Mouse (Mus musculus) embryonic facial prominence, embryonic 14.5 days (tissue): ENCODE data around the gene Dennd4c. TPM values are rescaled to one million over a fixed set of nuclear protein-coding genes. Genes with fewer than 3 reads are reported as not detected.
"Not testable (repeated sequence)": the region's sequence is repeated elsewhere in the genome, so short reads cannot be mapped to it uniquely, and the experiment has no call there.

Experiments used
- ATAC-seq: fragments of 200-750 bp; cut with Nextera tagmentation; 2 replicates; pipeline ENCODE4 v1.8.0; 2017; ENCODE audit warnings: low read depth, moderate number of reproducible peaks, moderate TSS enrichment
- DNase-seq: peaks from one replicate; pipeline ENCODE4 v3.0.0-alpha.2; 2015; ENCODE audit warnings: low spot score
- H3K27ac ChIP-seq: fragments of 300-500 bp; sonication (generic); replicated peaks from 2 replicates; pipeline ENCODE4 v1.5.1; 2014; ENCODE audit warnings: low read depth, mild to moderate bottlenecking, low read length, moderate library complexity
- H3K27me3 ChIP-seq: fragments of 300-500 bp; sonication (generic); replicated peaks from 2 replicates; pipeline ENCODE4 v1.6.1; 2014; ENCODE audit warnings: low read length; ENCODE audit not compliant: control insufficient read depth, insufficient read depth
- H3K36me3 ChIP-seq: fragments of 300-500 bp; sonication (generic); 2 replicates; pipeline ENCODE4 v1.6.1; 2014; ENCODE audit warnings: low read length, mixed read lengths; ENCODE audit not compliant: control insufficient read depth, insufficient read depth
- H3K4me1 ChIP-seq: fragments of 300-500 bp; sonication (generic); 2 replicates; pipeline ENCODE4 v1.6.1; 2014; ENCODE audit warnings: antibody characterized with exemption, low read length; ENCODE audit not compliant: control insufficient read depth, insufficient read depth
- H3K4me2 ChIP-seq: fragments of 300-500 bp; sonication (generic); 2 replicates; pipeline ENCODE4 v1.6.1; 2014; ENCODE audit warnings: low read depth, mild to moderate bottlenecking, low read length, moderate library complexity, mixed read lengths
- H3K4me3 ChIP-seq: fragments of 300-500 bp; sonication (generic); 2 replicates; pipeline ENCODE4 v1.5.1; 2014; ENCODE audit warnings: low read depth, mild to moderate bottlenecking, low read length
- H3K9ac ChIP-seq: fragments of 300-500 bp; sonication (generic); 2 replicates; pipeline ENCODE4 v1.6.1; 2014; ENCODE audit warnings: low read depth, mild to moderate bottlenecking, low read length, moderate library complexity, mixed read lengths
- H3K9me3 ChIP-seq: fragments of 300-500 bp; sonication (generic); 2 replicates; pipeline ENCODE4 v1.6.1; 2016; ENCODE audit warnings: low read length; ENCODE audit not compliant: control insufficient read depth
- WGBS: fragments of 180-500 bp; shearing (Covaris S2); extraction: QIAGEN DNeasy Blood & Tissue Kit; methylation state at CpG from one replicate; pipeline ENCODE4 v1.1.7; 2014; 5-methylcytosine and 5-hydroxymethylcytosine counted together
- polyA plus RNA-seq: library from polyadenylated mRNA; unstranded; fragments of >200 nt; fragmentation: Nextera tagmentation; extraction: Ambion mirVana; gene quantifications from 2 replicates; pipeline ENCODE4 v1.2.1, GENCODE M21; 2014

The Dennd4c gene
- polyA plus RNA-seq, 1 experiment from 2014 or later = 8.3 TPM

DNA sequence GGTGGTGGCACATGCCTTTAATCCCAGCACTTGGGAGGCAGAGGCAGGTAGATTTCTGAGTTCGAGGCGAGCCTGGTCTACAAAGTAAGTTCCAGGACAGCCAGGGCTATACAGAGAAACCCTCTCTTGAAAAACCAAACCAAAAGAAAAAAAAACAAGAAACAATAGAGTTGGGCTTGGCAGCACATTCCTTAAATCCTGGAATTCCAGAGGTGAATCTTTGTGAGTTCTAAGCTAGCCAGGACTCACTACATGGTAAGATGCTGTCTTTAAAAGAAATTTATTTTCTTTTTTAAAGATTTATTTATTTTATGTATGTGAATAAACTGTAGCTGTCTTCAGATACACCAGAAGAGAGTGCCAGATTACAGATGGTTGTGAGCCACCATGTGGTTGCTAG is 92.8 kb downstream of the Dennd4c start:
- not testable (repeated sequence) for H3K9me3 ChIP-seq, H3K27me3 ChIP-seq, ATAC-seq, H3K4me3 ChIP-seq, DNase-seq, H3K4me1 ChIP-seq, H3K9ac ChIP-seq, H3K27ac ChIP-seq, H3K4me2 ChIP-seq
- WGBS = 89% methylated on average over 2 of the region's 2 CpGs
- H3K36me3 ChIP-seq = peaks cover 73% of the 10 kb centered on the region

- ATAC-seq (no peak), DNase-seq (no peak)
- H3K9ac ChIP-seq = no peak overlapping the region
- H3K4me3 ChIP-seq = no peak overlapping the region
- no peaks in the 10 kb centered on the region for H3K9me3 ChIP-seq
- WGBS = 93% methylated on average over 3 of the region's 3 CpGs
- H3K36me3 ChIP-seq = peaks cover 66% of the 10 kb centered on the region
- no peaks in the 10 kb centered on the region for H3K4me1 ChIP-seq
- H3K27me3 ChIP-seq = no peaks in the 10 kb centered on the region
- no peak overlapping the region for H3K4me2 ChIP-seq
- no peak overlapping the region for H3K27ac ChIP-seq
These were observed 97.0 kb downstream of the Dennd4c start for GRCm38 (mm10) chr4:86845384-86845783.

GRCm38 (mm10) chr4:86847246-86847645 is 98.9 kb downstream of the Dennd4c start:
- Histone ChIP-seq H3K36me3 (peaks cover 60% of the 10 kb centered on the region), H3K4me3 (no peak overlapping the region), H3K9ac (no peak overlapping the region), H3K27ac (no peak overlapping the region), H3K27me3 (no peaks in the 10 kb centered on the region), H3K9me3 (no peaks in the 10 kb centered on the region), H3K4me2 (no peak overlapping the region), H3K4me1 (no peaks in the 10 kb centered on the region)
- DNase-seq = no peak
- WGBS = 93% methylated on average over 2 of the region's 2 CpGs
- no peak for ATAC-seq

DNA sequence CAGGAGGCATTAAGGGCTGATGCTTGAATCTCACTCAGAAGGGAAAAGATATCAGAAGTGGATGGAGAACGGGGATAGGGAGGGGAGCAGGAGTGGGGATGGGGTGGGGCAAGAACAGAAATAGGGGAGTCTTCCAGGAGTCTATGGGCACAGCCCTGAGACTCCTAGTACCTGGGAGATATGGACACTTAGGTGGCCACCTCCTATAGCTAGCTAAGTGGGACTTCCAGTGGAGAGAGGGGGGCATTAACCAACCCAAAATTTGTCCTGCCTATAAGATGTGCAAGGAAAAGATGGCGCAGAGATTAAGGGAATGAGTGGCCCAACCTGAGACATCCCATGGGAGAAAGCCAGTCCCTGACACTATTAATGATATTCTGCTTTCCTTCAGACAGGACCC is 103.0 kb downstream of the Dennd4c start:
- DNase-seq (no peak), ATAC-seq (no peak)
- peaks cover 66% of the 10 kb centered on the region for H3K36me3 ChIP-seq
- H3K27ac ChIP-seq = no peak overlapping the region
- H3K4me3 ChIP-seq = no peak overlapping the region
- H3K9me3 ChIP-seq = no peaks in the 10 kb centered on the region
- 92% methylated on average over 2 of the region's 2 CpGs for WGBS
- peaks cover 7% of the 10 kb centered on the region for H3K4me1 ChIP-seq
- no peak overlapping the region for H3K4me2 ChIP-seq
- H3K27me3 ChIP-seq = no peaks in the 10 kb centered on the region
- H3K9ac ChIP-seq = no peak overlapping the region

GRCm38 (mm10) chr4:86852018-86852417 is 103.7 kb downstream of the Dennd4c start:
- WGBS = 65% methylated on average over 3 of the region's 3 CpGs

GRCm38 (mm10) chr4:86852813-86853590 is 104.6 kb downstream of the Dennd4c start:
- Histone ChIP-seq H3K36me3 (peaks cover 52% of the 10 kb centered on the region), H3K4me2 (no peak overlapping the region), H3K9me3 (no peaks in the 10 kb centered on the region), H3K27me3 (no peaks in the 10 kb centered on the region), H3K4me3 (no peak overlapping the region), H3K9ac (no peak overlapping the region), H3K27ac (no peak overlapping the region), H3K4me1 (peaks cover 8% of the 10 kb centered on the region)
- WGBS = 86% methylated on average over 4 of the region's 4 CpGs
- no peak for DNase-seq
- no peak for ATAC-seq

More at GRCm38 (mm10) chr4:86852018-86852417, 103.7 kb downstream of the Dennd4c start:
- Histone ChIP-seq H3K27ac (no peak overlapping the region), H3K4me2 (no peak overlapping the region), H3K4me1 (peaks cover 7% of the 10 kb centered on the region), H3K9ac (no peak overlapping the region), H3K9me3 (no peaks in the 10 kb centered on the region), H3K27me3 (no peaks in the 10 kb centered on the region), H3K4me3 (no peak overlapping the region), H3K36me3 (peaks cover 62% of the 10 kb centered on the region)
- ATAC-seq = no peak
- DNase-seq = no peak

DNA sequence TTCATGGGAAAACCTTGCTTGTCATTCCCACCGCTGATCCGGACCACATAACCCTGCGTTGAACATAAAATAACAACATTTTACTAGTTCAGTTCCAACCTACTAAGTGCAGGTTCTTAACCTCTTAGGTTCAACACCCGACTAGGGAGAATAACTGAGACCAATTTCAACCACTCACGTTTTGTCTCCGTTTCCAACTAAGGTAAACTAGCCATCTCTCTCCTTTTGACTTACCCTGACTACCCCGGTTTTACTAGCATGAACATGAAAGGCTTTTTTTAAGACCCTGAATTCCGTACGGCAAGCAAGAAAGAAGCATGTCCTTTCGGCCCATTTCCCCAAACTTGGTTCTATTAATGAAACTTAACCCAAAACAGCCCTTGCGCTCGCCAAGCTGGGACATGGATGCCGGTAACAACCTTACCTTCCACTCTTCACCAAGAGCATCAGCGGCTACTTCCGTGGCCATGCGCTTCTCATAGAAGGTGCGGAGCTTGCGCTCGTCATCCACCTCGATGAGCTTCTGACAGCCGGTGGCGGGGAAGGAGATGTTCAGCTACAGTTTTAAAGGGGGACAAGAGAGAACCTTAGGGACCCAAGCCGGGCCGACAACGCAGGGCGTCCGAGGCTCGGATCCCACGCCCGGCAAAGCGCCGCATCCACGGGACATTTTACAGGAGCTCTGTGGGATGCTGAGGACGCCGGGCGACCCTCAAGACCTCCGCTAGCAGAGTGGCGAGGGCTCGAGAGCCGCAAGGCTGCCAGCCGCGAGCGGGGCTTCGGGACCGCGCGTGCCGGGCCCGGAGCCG is 108.2 kb downstream of the Dennd4c start:
- H3K9me3 ChIP-seq = no peaks in the 10 kb centered on the region

DNA sequence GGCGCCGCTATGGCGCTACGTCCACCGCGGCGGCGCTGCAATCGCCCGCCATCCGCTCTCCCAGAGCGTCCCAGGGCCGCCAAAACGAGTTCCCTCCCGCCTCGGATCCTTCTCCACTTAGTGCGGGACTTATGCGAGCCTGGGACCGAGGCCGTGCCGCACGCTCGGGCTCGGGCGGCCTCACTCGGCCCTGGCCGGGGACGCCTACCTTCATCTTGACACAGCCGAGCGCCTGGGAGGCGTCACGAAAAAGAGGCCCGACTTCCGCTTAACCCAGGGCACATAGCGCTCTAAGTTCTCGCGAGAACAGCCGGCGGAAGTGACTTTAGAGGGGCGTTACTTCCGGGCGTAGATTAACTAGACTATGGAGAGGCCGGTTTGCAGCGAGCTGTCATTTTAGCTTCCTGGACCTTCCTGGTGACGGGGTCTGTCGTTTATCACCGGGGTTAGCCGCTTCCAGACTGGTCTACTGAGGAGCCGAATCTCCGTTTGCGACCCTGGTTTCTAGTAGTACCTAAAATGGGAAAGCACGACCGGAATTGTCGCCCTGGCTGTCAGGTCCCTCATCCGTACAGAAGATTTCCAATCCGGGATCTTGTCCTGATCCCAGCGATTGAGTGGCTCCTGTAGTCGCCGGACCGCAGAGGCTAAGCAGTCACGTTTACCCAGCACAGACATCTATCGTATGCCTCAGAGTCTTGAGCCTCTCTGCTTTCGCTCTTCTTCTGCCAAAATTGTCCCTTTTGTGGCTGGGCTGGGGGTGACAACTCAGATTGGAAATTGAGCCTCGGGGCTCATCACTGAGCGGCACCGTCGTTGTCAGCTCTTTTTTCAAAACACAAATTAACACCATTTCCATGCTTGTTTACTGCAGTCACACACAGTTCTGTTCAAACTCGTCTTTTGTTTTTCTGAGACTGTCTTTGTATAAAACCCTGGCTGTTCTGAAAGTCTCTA is 109.0 kb downstream of the Dennd4c start, which contains the start of gene Rps6:
Gene Rps6 (minus strand): TSS at position 300 of the 957 bp plus-strand sequence.
- Histone ChIP-seq H3K27me3 (no peaks in the 10 kb centered on the region), H3K27ac (peak within 1 kb of the TSS; percentile 97), H3K4me3 (peak within 1 kb of the TSS; percentile 97), H3K9me3 (no peaks in the 10 kb centered on the region), H3K4me1 (peaks cover 12% of the 10 kb centered on the region), H3K4me2 (peak within 1 kb of the TSS; percentile 92), H3K9ac (peak within 1 kb of the TSS; percentile 100), H3K36me3 (peaks cover 34% of the 10 kb centered on the region)
- WGBS = under 1% methylated on average over 48 of the region's 68 CpGs
- DNase-seq = peak; percentile 99
- ATAC-seq = peak; percentile 98

More for the DNA sequence above, 108.2 kb downstream of the Dennd4c start:
- peak overlapping the region; percentile 97 for H3K27ac ChIP-seq
- H3K4me3 ChIP-seq = peak overlapping the region; percentile 97
- WGBS = 1% methylated on average over 32 of the region's 50 CpGs
- peak overlapping the region; percentile 100 for H3K9ac ChIP-seq
- H3K27me3 ChIP-seq = no peaks in the 10 kb centered on the region
- peaks cover 12% of the 10 kb centered on the region for H3K4me1 ChIP-seq
- H3K4me2 ChIP-seq = peak overlapping the region; percentile 92
- peaks cover 40% of the 10 kb centered on the region for H3K36me3 ChIP-seq
- ATAC-seq (no peak; the same call in 1 of the 2 replicates), DNase-seq (no peak)
